Mouse (Mus musculus): ENCODE results near the gene Gm20388. TPM values are rescaled to one million over a fixed set of nuclear protein-coding genes. Genes with fewer than 3 reads are reported as not detected.

Gm20388 gene
- polyA plus RNA-seq, 1 experiment, result 49.7 TPM

DNA sequence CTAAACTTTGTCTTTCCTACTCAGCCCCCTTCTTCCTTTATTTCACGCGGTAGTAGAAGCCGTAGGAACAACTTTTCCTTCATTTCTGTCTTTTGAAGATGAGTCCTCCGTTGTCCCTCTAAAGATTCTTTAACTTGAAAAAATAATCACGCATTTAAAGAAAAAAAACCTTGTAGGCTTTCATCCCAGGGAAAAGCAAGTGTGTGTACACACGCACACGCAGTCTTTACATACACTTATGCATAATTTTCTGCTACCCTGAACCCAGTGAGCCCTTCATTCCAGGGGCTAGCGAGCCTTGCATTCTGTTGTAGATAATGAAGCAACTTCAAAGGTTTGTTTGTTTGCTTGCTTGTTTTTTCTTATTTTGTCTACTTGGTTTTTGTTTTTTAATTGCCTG, 1177.6 kb downstream of the Gm20388 start:
- no peaks in the 10 kb centered on the region for H3K36me3 ChIP-seq (ENCODE audit: control insufficient read depth, insufficient read depth, low read length)
- no peak for DNase-seq
- TF ChIP-seq POLR2A (IDR thresholded peaks at IDR 0.05; ENCODE audit: low read depth, low read length) (no peak), CTCF (conservative IDR thresholded peaks at IDR 0.05; ENCODE audit: insufficient read depth, insufficient read length, low read depth, low read length) (no peak)
- H3K4me1 ChIP-seq (ENCODE audit: control insufficient read depth, insufficient read depth, low read length), result no peaks in the 10 kb centered on the region
- WGBS, result 19% methylated on average over 8 of the region's 8 CpGs
- H3K27ac ChIP-seq (ENCODE audit: insufficient read depth, low read depth, low read length), result no peak overlapping the region
- peaks cover 5% of the 10 kb centered on the region; the same call in 1 of the 2 replicates for H3K27me3 ChIP-seq (replicated peaks; ENCODE audit: control insufficient read depth, insufficient read depth, low read length)
- H3K4me3 ChIP-seq (ENCODE audit: insufficient read depth, low read depth, low read length), result no peak overlapping the region

GRCm38 (mm10) chr8:121088871-121089630, 1178.4 kb downstream of the Gm20388 start:
- Histone ChIP-seq H3K36me3 (ENCODE audit: control insufficient read depth, insufficient read depth, low read length) (no peaks in the 10 kb centered on the region), H3K27ac (ENCODE audit: insufficient read depth, low read depth, low read length) (no peak overlapping the region), H3K4me1 (ENCODE audit: control insufficient read depth, insufficient read depth, low read length) (no peaks in the 10 kb centered on the region), H3K4me3 (ENCODE audit: insufficient read depth, low read depth, low read length) (no peak overlapping the region), H3K27me3 (replicated peaks; ENCODE audit: control insufficient read depth, insufficient read depth, low read length) (peaks cover 5% of the 10 kb centered on the region; the same call in 1 of the 2 replicates)
- WGBS, result 8% methylated on average over 40 of the region's 40 CpGs
- no peak for TF ChIP-seq POLR2A (IDR thresholded peaks at IDR 0.05; ENCODE audit: low read depth, low read length)
- TF ChIP-seq CTCF (conservative IDR thresholded peaks at IDR 0.05; ENCODE audit: insufficient read depth, insufficient read length, low read depth, low read length), result no peak
- no peak for DNase-seq

- H3K27me3 ChIP-seq (replicated peaks; ENCODE audit: control insufficient read depth, insufficient read depth, low read length), result peaks cover 4% of the 10 kb centered on the region; the same call in 1 of the 2 replicates
- no peak overlapping the region for H3K4me3 ChIP-seq (ENCODE audit: insufficient read depth, low read depth, low read length)
- DNase-seq, result no peak
- H3K36me3 ChIP-seq (ENCODE audit: control insufficient read depth, insufficient read depth, low read length), result no peaks in the 10 kb centered on the region
- H3K4me1 ChIP-seq (ENCODE audit: control insufficient read depth, insufficient read depth, low read length), result no peaks in the 10 kb centered on the region
- TF ChIP-seq CTCF (conservative IDR thresholded peaks at IDR 0.05; ENCODE audit: insufficient read depth, insufficient read length, low read depth, low read length) (no peak), POLR2A (IDR thresholded peaks at IDR 0.05; ENCODE audit: low read depth, low read length) (no peak)
- no peak overlapping the region for H3K27ac ChIP-seq (ENCODE audit: insufficient read depth, low read depth, low read length)
- 10% methylated on average over 32 of the region's 32 CpGs for whole genome bisulfite sequencing
Observed at GRCm38 (mm10) chr8:121089631-121090380, 1179.2 kb downstream of the Gm20388 start.

DNA sequence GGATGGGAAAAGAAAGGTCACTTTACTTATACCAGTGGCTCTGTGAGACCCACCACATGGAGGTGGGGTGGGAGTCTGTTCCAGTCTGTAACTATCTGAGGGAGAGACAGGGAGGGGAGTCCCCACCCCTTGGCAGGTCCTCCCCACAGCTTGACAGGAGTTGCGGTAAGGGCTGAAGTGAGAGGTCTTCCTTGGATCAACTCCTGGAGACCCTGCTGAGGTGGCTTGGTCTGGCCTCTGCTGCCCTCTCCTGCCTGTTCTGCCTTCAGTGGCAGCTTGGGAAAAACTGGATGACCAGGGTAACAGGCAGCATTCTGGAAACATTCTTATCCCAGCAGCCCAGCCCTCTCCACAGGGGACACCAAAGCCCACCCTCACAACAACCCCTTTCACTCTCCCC, 1180.1 kb downstream of the Gm20388 start:
- 0% methylated on average over 1 of the region's 1 CpGs for WGBS
- peak; percentile 24; the same call in 1 of the 2 replicates for TF ChIP-seq CTCF (conservative IDR thresholded peaks at IDR 0.05; ENCODE audit: insufficient read depth, insufficient read length, low read depth, low read length)
- TF ChIP-seq POLR2A (IDR thresholded peaks at IDR 0.05; ENCODE audit: low read depth, low read length), result no peak
- no peak overlapping the region for H3K4me3 ChIP-seq (ENCODE audit: insufficient read depth, low read depth, low read length)
- no peak for DNase-seq
- no peaks in the 10 kb centered on the region for H3K4me1 ChIP-seq (ENCODE audit: control insufficient read depth, insufficient read depth, low read length)
- no peak overlapping the region for H3K27ac ChIP-seq (ENCODE audit: insufficient read depth, low read depth, low read length)
- no peaks in the 10 kb centered on the region for H3K36me3 ChIP-seq (ENCODE audit: control insufficient read depth, insufficient read depth, low read length)
- peaks cover 2% of the 10 kb centered on the region; the same call in 1 of the 2 replicates for H3K27me3 ChIP-seq (replicated peaks; ENCODE audit: control insufficient read depth, insufficient read depth, low read length)

GRCm38 (mm10) chr8:121092141-121092540, 1181.5 kb downstream of the Gm20388 start:
- peaks cover 2% of the 10 kb centered on the region; the same call in 1 of the 2 replicates for H3K27me3 ChIP-seq (replicated peaks; ENCODE audit: control insufficient read depth, insufficient read depth, low read length)
- no peaks in the 10 kb centered on the region for H3K36me3 ChIP-seq (ENCODE audit: control insufficient read depth, insufficient read depth, low read length)
- H3K27ac ChIP-seq (ENCODE audit: insufficient read depth, low read depth, low read length), result no peak overlapping the region
- 21% methylated on average over 6 of the region's 6 CpGs for WGBS
- H3K4me1 ChIP-seq (ENCODE audit: control insufficient read depth, insufficient read depth, low read length), result no peaks in the 10 kb centered on the region
- TF ChIP-seq POLR2A (IDR thresholded peaks at IDR 0.05; ENCODE audit: low read depth, low read length), result no peak
- TF ChIP-seq CTCF (conservative IDR thresholded peaks at IDR 0.05; ENCODE audit: insufficient read depth, insufficient read length, low read depth, low read length), result no peak
- no peak overlapping the region for H3K4me3 ChIP-seq (ENCODE audit: insufficient read depth, low read depth, low read length)
- no peak for DNase-seq

DNA sequence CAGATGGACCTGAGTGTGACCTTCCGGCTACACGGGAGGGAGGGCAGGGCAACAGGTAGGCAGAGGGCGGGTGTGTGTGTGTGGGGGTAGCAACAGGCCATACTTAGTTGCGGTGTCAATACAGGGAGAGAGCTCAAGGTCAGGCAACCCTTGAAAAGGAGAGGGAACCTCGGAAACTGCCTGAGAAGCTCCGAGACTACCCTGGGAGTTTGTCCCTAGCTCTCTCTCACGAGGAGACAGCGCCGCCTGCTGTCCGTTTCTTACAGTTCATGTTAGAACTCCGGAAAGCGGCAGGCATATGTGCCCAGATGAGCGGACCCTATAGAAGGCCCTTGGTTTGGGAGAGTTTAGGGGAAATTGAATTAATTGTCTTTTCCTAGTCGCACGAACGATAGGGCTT, 1182.0 kb downstream of the Gm20388 start:
- TF ChIP-seq CTCF (conservative IDR thresholded peaks at IDR 0.05; ENCODE audit: insufficient read depth, insufficient read length, low read depth, low read length), result peak; percentile 88
- TF ChIP-seq POLR2A (IDR thresholded peaks at IDR 0.05; ENCODE audit: low read depth, low read length), result no peak
- Histone ChIP-seq H3K4me1 (ENCODE audit: control insufficient read depth, insufficient read depth, low read length) (no peaks in the 10 kb centered on the region), H3K4me3 (ENCODE audit: insufficient read depth, low read depth, low read length) (no peak overlapping the region), H3K27ac (ENCODE audit: insufficient read depth, low read depth, low read length) (no peak overlapping the region), H3K36me3 (ENCODE audit: control insufficient read depth, insufficient read depth, low read length) (no peaks in the 10 kb centered on the region), H3K27me3 (replicated peaks; ENCODE audit: control insufficient read depth, insufficient read depth, low read length) (peaks cover 2% of the 10 kb centered on the region; the same call in 1 of the 2 replicates)
- DNase-seq, result peak; percentile 78
- WGBS, result 2% methylated on average over 16 of the region's 16 CpGs

- Histone ChIP-seq H3K36me3 (ENCODE audit: control insufficient read depth, insufficient read depth, low read length) (no peaks in the 10 kb centered on the region), H3K27me3 (replicated peaks; ENCODE audit: control insufficient read depth, insufficient read depth, low read length) (peaks cover 2% of the 10 kb centered on the region; the same call in 1 of the 2 replicates), H3K4me1 (ENCODE audit: control insufficient read depth, insufficient read depth, low read length) (no peaks in the 10 kb centered on the region), H3K27ac (ENCODE audit: insufficient read depth, low read depth, low read length) (no peak overlapping the region), H3K4me3 (ENCODE audit: insufficient read depth, low read depth, low read length) (no peak overlapping the region)
- no peak for TF ChIP-seq CTCF (conservative IDR thresholded peaks at IDR 0.05; ENCODE audit: insufficient read depth, insufficient read length, low read depth, low read length)
- TF ChIP-seq POLR2A (IDR thresholded peaks at IDR 0.05; ENCODE audit: low read depth, low read length), result no peak
- 46% methylated on average over 6 of the region's 6 CpGs for WGBS
- no peak for DNase-seq
Observed at GRCm38 (mm10) chr8:121093496-121093895, 1182.9 kb downstream of the Gm20388 start.

Measured in kidney, adult 2 months (tissue).